Mouse (Mus musculus): ENCODE measurements around the gene Ctnnbip1.

The Ctnnbip1 gene

GRCm38 (mm10) chr4:149562905-149563347, 44.9 kb downstream of the Ctnnbip1 start:
- DNase-seq = no peak

GRCm38 (mm10) chr4:149563941-149564361, 45.9 kb downstream of the Ctnnbip1 start:
- DNase-seq = no peak

- DNase-seq = peak; percentile 74
Observed at GRCm38 (mm10) chr4:149564452-149565407, 46.7 kb downstream of the Ctnnbip1 start.

GRCm38 (mm10) chr4:149567432-149568026, 49.5 kb downstream of the Ctnnbip1 start:
- peak; percentile 60 for DNase-seq

GRCm38 (mm10) chr4:149568622-149569021, 50.6 kb downstream of the Ctnnbip1 start:
- DNase-seq = no peak

- DNase-seq = no peak
Observed at GRCm38 (mm10) chr4:149569781-149570497, 51.9 kb downstream of the Ctnnbip1 start.

GRCm38 (mm10) chr4:149570498-149570863, 52.4 kb downstream of the Ctnnbip1 start:
- DNase-seq = no peak

- peak; percentile 26 for DNase-seq
Observed at GRCm38 (mm10) chr4:149571209-149571608, 53.2 kb downstream of the Ctnnbip1 start.

GRCm38 (mm10) chr4:149571651-149572149, 53.7 kb downstream of the Ctnnbip1 start:
- DNase-seq = peak; percentile 92

GRCm38 (mm10) chr4:149572446-149572845, 54.4 kb downstream of the Ctnnbip1 start:
- DNase-seq = peak; percentile 12

GRCm38 (mm10) chr4:149572851-149573250, 54.8 kb downstream of the Ctnnbip1 start:
- peak; percentile 54 for DNase-seq

GRCm38 (mm10) chr4:149574391-149574821, 56.4 kb downstream of the Ctnnbip1 start:
- peak; percentile 42 for DNase-seq

GRCm38 (mm10) chr4:149576061-149576460, 58.0 kb downstream of the Ctnnbip1 start:
- no peak for DNase-seq

GRCm38 (mm10) chr4:149576993-149577548, 59.0 kb downstream of the Ctnnbip1 start:
- DNase-seq = no peak

- no peak for DNase-seq
Observed at GRCm38 (mm10) chr4:149578085-149578681, 60.1 kb downstream of the Ctnnbip1 start.

GRCm38 (mm10) chr4:149578831-149579230, 60.8 kb downstream of the Ctnnbip1 start:
- DNase-seq = no peak

GRCm38 (mm10) chr4:149585236-149585635, 67.2 kb downstream of the Ctnnbip1 start:
- no peak for DNase-seq

GRCm38 (mm10) chr4:149586044-149586782, 68.2 kb downstream of the Ctnnbip1 start, which contains the start of gene Clstn1:
Gene Clstn1, plus strand, starts transcription at chr4:149586468.
- DNase-seq = peak; percentile 38

- peak; percentile 19 for DNase-seq
Observed at GRCm38 (mm10) chr4:149586783-149587595, 69.0 kb downstream of the Ctnnbip1 start.

- no peak for DNase-seq
Observed at GRCm38 (mm10) chr4:149587596-149588168, 69.6 kb downstream of the Ctnnbip1 start.
